Mouse (Mus musculus): ENCODE measurements around the gene Sh3rf3.

Gene Sh3rf3

DNA sequence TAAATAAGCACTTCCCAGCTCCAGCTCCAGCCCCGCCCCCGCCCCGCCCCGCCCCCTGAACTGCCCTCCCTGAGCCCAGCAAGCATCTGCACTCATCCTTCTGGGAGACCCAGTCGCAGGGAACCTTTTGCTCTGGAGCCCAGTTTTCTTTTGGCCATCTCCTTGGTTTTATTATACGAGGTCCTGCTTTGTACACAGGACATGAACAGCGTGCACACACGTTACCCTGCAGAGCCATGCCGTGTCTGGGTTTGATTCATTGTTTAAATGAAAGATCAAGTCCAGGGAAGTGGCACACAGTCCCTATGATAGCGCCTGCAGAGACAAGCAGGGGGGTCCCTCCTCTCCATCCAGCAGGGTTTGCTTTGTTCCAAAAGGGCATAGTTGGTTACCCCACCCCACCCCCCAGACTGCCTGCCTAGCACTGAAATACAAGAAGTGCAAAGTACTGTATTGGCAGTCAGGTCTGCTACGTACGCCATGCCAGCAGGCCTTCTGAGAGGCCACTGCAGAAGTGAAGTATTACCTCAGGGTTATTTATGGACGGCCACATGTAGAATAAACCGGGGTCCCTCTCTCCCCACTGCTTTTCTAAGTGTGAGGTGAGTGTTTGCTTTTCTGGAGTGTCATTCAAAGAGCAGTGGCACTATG is 41.5 kb downstream of the Sh3rf3 start:
- DNase-seq (ENCODE audit: low spot score), result no peak

- DNase-seq (ENCODE audit: low spot score), result no peak
These were observed 42.1 kb downstream of the Sh3rf3 start for GRCm38 (mm10) chr10:58855199-58855751.

DNA sequence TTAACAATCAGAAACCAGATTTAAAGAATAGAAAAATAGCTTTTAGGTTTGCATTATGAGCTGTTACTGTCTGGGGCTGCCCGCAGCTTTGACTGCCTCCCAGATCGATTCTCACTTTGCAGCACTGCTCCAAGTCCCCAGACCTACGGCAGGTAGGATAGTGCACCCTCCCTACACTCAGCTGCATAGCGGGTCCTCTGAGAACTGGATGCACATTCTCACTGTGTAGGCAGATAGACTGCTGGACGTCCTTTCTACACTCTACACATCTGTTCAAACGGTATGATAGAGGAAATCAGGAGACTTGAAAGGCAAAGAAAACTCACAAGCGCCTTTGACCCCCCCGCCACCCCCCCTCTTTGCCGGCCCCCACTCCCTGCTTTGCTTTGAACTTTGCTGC is 42.7 kb downstream of the Sh3rf3 start:
- no peak for DNase-seq (ENCODE audit: low spot score)

DNA sequence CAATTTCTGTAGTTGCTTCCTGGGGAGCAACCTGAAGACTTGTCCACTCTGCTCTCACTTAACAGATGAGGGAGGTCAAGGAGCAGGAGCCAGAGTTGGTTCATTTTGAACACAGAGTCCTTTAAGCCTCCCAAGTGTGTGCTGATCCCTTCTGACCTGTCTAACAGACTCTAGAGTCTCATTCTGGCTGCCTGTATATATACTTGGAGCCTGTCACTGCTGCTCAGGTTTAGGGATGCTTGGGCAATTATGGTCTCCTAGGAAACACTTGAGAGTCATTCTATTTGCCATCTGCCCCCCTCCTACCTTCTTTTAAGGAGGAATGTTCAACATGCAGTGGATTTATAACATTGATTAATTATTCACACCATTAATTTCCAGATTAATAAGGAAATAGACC is 43.6 kb downstream of the Sh3rf3 start:
- DNase-seq (ENCODE audit: low spot score), result no peak

DNA sequence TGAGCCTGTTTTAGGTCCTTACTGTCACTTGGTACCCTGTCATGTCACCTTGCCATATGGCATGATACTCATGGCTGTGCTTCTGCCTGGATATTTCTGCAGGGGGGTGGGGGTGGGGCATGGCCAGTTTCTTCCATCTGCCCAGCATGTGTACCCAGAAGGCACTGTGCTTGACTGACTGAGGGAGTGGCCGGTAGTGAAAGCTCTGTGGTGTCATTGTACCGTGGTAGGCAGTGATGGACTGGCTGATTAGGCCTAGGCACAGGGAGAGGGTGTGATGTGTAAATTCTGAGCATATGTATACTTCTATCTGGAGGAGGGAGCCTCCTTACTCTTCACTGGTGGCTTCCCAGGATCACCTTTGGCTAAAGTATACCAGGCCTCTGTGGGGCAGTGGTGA is 51.6 kb downstream of the Sh3rf3 start:
- no peak for DNase-seq (ENCODE audit: low spot score)

DNA sequence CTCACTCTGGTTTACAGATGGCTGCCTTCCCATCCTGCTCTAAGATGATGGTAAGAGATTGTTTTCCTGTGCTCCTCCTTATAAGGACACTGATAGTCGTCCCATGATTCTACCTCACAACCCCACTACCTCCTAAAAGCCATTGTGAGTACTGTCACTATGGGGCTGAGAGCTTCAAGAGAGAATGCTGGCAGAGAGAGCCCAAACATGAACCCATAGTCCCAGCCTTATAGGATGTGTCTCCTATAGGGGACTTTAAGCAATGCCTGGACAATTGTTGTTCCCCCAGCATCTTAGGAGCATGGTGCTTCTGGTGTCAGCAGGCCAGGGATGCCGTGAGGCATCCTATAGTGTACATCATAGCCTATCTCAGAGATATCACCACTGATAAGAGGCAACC is 54.4 kb downstream of the Sh3rf3 start:
- no peak for DNase-seq (ENCODE audit: low spot score)

GRCm38 (mm10) chr10:58869836-58870235 is 56.7 kb downstream of the Sh3rf3 start:
- no peak for DNase-seq (ENCODE audit: low spot score)

DNA sequence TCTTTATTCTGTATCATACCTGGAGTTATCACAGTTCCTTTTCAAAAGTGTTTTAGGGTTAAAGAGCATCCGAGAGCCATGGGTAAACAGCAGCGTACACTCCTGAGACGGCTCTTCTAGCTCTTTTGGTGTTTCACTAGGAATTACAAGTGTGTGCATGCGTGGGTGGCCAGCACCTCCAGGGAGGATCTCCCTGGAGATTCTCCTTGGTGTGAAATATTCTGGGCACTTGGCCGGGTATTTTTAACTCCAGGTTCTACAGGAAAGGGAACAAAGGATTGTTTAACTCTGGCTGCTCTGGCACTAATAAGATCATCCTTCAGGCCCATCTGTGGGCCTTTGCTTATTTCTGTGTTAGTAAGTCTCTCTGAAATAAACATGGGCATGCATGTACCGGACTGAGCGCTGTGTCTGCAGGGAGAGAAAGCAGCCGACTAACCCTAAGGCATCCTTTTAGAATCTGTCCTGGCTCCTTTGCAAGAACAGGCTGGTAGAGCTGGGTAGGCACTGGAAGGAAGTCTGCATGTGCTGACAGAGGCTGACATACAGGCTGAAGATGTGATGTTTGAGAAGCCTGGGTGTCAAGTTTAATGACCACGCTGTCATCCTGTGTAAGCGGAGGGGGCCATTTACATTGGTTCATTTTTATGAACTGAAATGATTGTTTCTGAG is 58.1 kb downstream of the Sh3rf3 start:
- no peak for DNase-seq (ENCODE audit: low spot score)

- no peak for DNase-seq (ENCODE audit: low spot score)
These were observed 58.8 kb downstream of the Sh3rf3 start for GRCm38 (mm10) chr10:58871821-58872577.

GRCm38 (mm10) chr10:58877835-58878234 is 64.7 kb downstream of the Sh3rf3 start:
- no peak for DNase-seq (ENCODE audit: low spot score)

GRCm38 (mm10) chr10:58878636-58879035 is 65.5 kb downstream of the Sh3rf3 start:
- DNase-seq (ENCODE audit: low spot score), result no peak

DNA sequence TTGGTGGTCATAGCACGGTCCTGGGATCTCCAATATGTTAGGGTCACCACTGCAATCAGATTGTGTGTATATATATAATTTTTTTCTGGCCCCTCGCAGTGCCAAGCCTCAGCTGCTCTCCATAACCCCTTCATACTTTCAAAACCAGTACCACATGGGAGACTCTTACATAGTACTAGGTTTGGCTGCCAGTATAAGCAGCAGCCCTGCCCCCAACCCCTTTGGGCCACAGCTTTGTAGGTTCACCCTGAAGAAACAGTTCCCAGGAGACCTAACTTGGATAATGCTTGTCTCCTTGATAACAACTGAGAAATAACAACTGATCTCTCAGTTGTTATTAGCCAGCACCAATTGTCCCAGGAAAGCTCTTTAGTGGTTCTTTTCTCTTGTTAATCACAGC is 69.6 kb downstream of the Sh3rf3 start:
- DNase-seq (ENCODE audit: low spot score), result no peak

GRCm38 (mm10) chr10:58885351-58885750 is 72.2 kb downstream of the Sh3rf3 start:
- DNase-seq (ENCODE audit: low spot score), result no peak

GRCm38 (mm10) chr10:58885816-58886215 is 72.7 kb downstream of the Sh3rf3 start:
- DNase-seq (ENCODE audit: low spot score), result no peak

GRCm38 (mm10) chr10:58890671-58891439 is 77.7 kb downstream of the Sh3rf3 start:
- no peak for DNase-seq (ENCODE audit: low spot score)

DNA sequence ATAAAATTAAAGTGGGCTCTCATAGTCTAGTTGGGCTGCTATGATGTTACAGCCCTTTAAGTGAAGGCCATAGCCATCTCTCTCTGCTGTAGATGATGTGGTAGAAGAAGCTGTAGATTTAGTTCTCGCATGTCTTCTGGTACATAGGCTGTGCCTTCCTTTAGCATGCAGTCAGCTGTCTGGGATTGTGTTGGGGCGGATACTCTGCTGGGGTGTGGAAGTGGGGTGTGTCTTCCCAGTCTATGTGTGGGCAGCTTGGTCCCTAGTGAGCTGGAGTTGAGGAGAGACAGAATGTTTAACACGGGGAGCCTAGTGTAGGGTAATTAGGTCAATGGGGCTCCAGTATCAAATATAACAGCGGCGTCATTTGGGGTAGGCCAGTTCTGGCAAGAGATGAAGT is 82.3 kb downstream of the Sh3rf3 start:
- DNase-seq (ENCODE audit: low spot score), result no peak

- DNase-seq (ENCODE audit: low spot score), result no peak
These were observed 83.9 kb downstream of the Sh3rf3 start for GRCm38 (mm10) chr10:58897009-58897543.

DNA sequence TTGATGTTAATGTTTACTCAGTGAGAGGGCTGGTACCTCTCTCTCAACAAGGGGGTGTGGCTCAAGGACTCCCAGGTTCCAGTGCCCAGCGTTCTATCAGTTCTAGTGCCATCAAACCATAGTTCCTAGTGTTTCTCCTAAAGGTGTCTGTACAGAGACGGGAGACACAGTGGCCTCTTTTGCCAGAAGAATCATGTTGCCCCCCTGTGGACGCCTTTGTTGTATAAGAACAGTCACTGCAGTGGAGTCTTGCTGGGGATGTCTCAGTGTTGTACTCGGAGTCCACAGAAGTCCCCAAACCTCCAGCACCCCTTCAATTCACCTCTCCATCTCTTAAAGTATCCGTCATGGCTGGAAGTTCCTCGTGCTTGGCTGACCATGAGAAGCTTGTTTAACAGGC is 92.1 kb downstream of the Sh3rf3 start:
- DNase-seq (ENCODE audit: low spot score), result no peak

DNA sequence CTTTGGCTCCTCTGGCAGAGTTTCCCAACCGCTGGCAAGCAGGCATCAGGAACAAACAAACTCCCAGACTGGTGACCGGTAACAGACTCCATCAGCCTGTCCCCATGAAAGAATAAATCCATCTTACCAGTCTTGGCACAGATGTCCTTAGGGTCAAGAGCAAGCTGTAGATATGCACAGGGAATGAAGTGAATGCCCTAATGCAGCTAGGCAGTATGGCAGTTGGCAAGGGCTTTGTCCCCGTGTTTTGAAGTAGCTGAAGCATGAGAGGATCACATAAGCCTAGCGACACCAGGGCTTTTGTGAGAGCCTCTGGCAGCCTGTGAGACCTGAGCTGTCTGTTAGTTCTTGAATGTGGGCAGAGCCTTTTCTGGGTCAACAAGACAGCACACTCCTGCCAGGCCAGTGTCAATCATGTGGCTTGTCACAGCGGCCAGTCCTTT is 93.9 kb downstream of the Sh3rf3 start:
- no peak for DNase-seq (ENCODE audit: low spot score)

DNA sequence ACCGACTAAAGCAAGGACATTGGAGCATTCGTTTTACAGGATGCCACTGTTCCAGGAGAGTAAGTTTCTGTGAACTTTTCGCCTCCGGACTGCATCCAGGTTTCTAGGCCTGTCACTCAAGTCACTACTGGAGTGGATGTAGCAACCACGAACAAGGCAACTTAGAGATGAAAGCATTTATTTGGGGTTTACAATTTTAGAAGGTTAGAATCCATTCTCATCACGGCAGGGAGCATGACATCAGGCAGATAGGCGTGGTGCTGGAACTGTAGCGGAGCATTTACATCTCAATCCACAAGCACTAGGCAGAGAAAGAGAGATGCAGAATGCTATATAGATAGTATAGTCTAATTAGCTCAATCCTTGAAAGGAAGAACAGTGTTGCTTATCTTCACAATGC is 95.3 kb downstream of the Sh3rf3 start:
- no peak for DNase-seq (ENCODE audit: low spot score)

DNA sequence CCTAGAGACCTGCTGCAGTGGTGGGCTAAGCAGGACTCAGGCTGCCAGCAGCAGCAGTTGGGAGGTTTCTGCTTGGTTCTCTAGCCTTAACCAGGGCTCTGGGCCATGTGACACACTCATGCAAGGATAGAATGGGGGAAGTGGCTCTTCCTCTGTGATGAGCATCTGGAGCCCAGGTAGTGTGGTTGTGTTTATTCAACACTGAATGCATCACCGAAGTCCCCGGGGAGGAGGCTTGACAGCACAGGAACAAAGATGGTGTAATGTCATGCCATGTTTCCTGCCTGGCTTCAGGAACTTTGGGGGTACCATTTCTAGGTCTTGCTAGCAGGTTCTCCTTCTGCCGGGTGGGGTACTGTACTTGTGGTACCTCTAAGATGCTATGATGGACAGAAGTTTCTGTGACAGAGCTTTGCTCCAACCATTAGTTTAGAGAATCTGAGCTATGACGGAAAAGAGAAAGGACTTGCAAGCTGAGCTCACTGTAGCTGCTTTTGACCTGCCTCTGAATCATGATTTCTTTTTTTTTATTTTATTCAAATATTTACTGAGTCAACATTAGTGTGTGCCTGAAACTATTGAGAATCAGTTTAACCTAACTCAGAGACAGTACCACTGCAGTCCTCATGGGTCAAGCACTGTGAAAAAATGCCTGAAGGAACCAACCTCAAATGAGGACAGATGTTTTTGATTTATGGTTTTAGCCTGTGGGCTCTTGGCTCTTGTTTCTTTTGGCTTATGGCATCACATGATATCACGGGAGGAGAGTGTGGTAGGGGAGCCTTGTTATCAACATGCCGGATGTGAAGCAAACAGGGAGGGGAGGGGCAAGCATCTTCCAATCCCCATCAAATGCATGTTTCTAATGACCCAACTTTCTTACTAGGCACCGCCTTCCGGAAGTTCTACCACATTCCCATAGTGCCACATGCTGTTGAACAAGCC is 102.4 kb downstream of the Sh3rf3 start:
- DNase-seq (ENCODE audit: low spot score), result no peak
